Mouse (Mus musculus) left cerebral cortex, adult 11 months (tissue): ENCODE data around the gene Sorbs1.

Experiments used
- DNase-seq: peaks from one replicate; pipeline ENCODE4 v3.0.0; 2022; ENCODE audit warnings: low spot score

The Sorbs1 gene

GRCm38 (mm10) chr19:40477445-40477941 lies 36.1 kb downstream of the Sorbs1 start:
- DNase-seq, result no peak

GRCm38 (mm10) chr19:40476491-40476890 lies 37.1 kb downstream of the Sorbs1 start:
- no peak for DNase-seq

- no peak for DNase-seq
Observed at GRCm38 (mm10) chr19:40471526-40472245, 41.9 kb downstream of the Sorbs1 start.

GRCm38 (mm10) chr19:40469792-40470191 lies 43.8 kb downstream of the Sorbs1 start:
- no peak for DNase-seq

- DNase-seq, result no peak
Observed at GRCm38 (mm10) chr19:40468308-40468707, 45.3 kb downstream of the Sorbs1 start.

- DNase-seq, result no peak
Observed at GRCm38 (mm10) chr19:40467810-40468209, 45.8 kb downstream of the Sorbs1 start.

- DNase-seq, result no peak
Observed at GRCm38 (mm10) chr19:40465339-40465738, 48.2 kb downstream of the Sorbs1 start.

GRCm38 (mm10) chr19:40464408-40464807 lies 49.2 kb downstream of the Sorbs1 start:
- no peak for DNase-seq

- no peak for DNase-seq
Observed at GRCm38 (mm10) chr19:40462892-40463291, 50.7 kb downstream of the Sorbs1 start.

GRCm38 (mm10) chr19:40462481-40462880 lies 51.1 kb downstream of the Sorbs1 start:
- no peak for DNase-seq

GRCm38 (mm10) chr19:40461662-40462061 lies 51.9 kb downstream of the Sorbs1 start:
- no peak for DNase-seq

- no peak for DNase-seq
Observed at GRCm38 (mm10) chr19:40460854-40461490, 52.6 kb downstream of the Sorbs1 start.

GRCm38 (mm10) chr19:40459338-40459737 lies 54.2 kb downstream of the Sorbs1 start:
- no peak for DNase-seq

GRCm38 (mm10) chr19:40458806-40459205 lies 54.8 kb downstream of the Sorbs1 start:
- no peak for DNase-seq

GRCm38 (mm10) chr19:40455248-40455647 lies 58.3 kb downstream of the Sorbs1 start:
- DNase-seq, result no peak

- DNase-seq, result no peak
Observed at GRCm38 (mm10) chr19:40454096-40454495, 59.5 kb downstream of the Sorbs1 start.

- DNase-seq, result no peak
Observed at GRCm38 (mm10) chr19:40452201-40452600, 61.4 kb downstream of the Sorbs1 start.

- DNase-seq, result no peak
Observed at GRCm38 (mm10) chr19:40451307-40451706, 62.3 kb downstream of the Sorbs1 start.

GRCm38 (mm10) chr19:40446525-40446924 lies 67.1 kb downstream of the Sorbs1 start:
- DNase-seq, result no peak

GRCm38 (mm10) chr19:40442377-40442776 lies 71.2 kb downstream of the Sorbs1 start:
- DNase-seq, result no peak

GRCm38 (mm10) chr19:40440951-40441350 lies 72.6 kb downstream of the Sorbs1 start:
- DNase-seq, result no peak

- DNase-seq, result no peak
Observed at GRCm38 (mm10) chr19:40438907-40439306, 74.7 kb downstream of the Sorbs1 start.

GRCm38 (mm10) chr19:40437651-40438068 lies 75.9 kb downstream of the Sorbs1 start:
- DNase-seq, result no peak
